Mouse (Mus musculus): ENCODE results near the gene Gm13057. TPM values are rescaled to one million over a fixed set of nuclear protein-coding genes. Genes with fewer than 3 reads are reported as not detected.
"Not testable (repeated sequence)": the region's sequence is repeated elsewhere in the genome, so short reads cannot be mapped to it uniquely, and the experiment has no call there.

Gm13057 gene
- total RNA-seq (2014; fragmentation: Nextera tagmentation) (not detected in 2 replicates), total RNA-seq (2017) (not detected in 2 replicates), polyA plus RNA-seq (2012) (not detected in 2 replicates)

DNA sequence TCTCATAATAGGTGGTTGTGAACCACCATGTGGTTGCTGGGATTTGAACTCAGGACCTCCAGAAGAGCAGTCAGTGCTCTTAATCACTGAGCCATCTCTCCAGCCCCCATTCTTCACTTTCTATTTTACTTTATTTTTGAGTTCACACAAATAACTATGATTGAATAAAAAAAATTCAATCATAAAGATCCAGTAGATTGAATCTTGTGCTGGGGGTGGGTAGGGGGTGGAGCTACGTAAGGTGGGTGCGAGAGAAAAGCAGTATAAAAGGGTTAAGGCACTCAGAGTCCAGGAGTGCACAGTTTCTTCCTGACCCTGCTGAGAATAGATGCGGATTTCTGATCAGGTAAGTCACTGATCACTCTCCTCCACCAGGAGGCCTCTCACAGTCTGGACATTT is at the start of gene Gm13057, which contains the start of gene BC080695:
Gene Gm13057, plus strand, starts transcription at position 310 of the 400 bp plus-strand sequence.
Gene BC080695, plus strand, starts transcription at position 301 of the 400 bp plus-strand sequence.
- not testable (repeated sequence) for H3K9me3 ChIP-seq (replicated peaks); H3K27me3 ChIP-seq (ENCODE audit: insufficient read depth, low read length); H3K36me3 ChIP-seq (replicated peaks); H3K4me3 ChIP-seq (ENCODE audit: low read depth, low read length); DNase-seq (ENCODE audit: low spot score); ATAC-seq (ENCODE audit: extremely low read depth, insufficient number of reproducible peaks, low FRiP score, poor library complexity, severe bottlenecking); H3K4me1 ChIP-seq (ENCODE audit: insufficient read depth, low read depth, low read length)

DNA sequence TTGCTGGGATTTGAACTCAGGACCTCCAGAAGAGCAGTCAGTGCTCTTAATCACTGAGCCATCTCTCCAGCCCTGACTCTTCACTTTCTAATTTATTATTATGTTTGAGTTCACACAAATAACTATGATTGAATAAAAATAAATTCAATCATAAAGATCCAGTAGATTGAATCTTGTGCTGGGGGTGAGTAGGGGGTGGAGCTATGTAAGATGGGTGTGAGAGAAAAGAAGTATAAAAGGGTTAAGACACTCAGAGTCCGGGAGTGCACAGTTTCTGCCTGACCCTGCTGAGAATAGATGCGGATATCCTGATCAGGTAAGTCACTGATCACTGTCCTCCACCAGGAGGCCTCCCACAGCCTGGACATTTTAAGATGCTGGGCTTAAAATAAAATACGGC is 40.5 kb upstream of the Gm13057 start, which contains the start of gene Gm13043:
Gene Gm13043, plus strand, starts transcription at position 301 of the 400 bp plus-strand sequence.
- H3K4me3 ChIP-seq (ENCODE audit: low read depth, low read length) = no peak within 1 kb of the TSS
- TF ChIP-seq GATA1 (IDR thresholded peaks at IDR 0.05; ENCODE audit: borderline replicate concordance, low read length) (no peak), TAL1 (conservative IDR thresholded peaks at IDR 0.05; ENCODE audit: low read depth, low read length) (no peak), CTCF (IDR thresholded peaks at IDR 0.05; ENCODE audit: low read depth, low read length) (no peak), GATA2 (IDR thresholded peaks at IDR 0.05; ENCODE audit: borderline replicate concordance, low read depth, low read length) (no peak), POLR2AphosphoS5 (IDR thresholded peaks at IDR 0.05; ENCODE audit: insufficient replicate concordance, low read depth, low read length) (no peak)
- H3K27me3 ChIP-seq (ENCODE audit: insufficient read depth, low read length) = no peaks in the 10 kb centered on the region
- DNase-seq (ENCODE audit: low spot score) (no peak), ATAC-seq (ENCODE audit: extremely low read depth, insufficient number of reproducible peaks, low FRiP score, poor library complexity, severe bottlenecking) (no peak)
- no peaks in the 10 kb centered on the region for H3K4me1 ChIP-seq (ENCODE audit: insufficient read depth, low read depth, low read length)
- H3K36me3 ChIP-seq (replicated peaks) = no peaks in the 10 kb centered on the region
- no peaks in the 10 kb centered on the region for H3K9me3 ChIP-seq (replicated peaks)

DNA sequence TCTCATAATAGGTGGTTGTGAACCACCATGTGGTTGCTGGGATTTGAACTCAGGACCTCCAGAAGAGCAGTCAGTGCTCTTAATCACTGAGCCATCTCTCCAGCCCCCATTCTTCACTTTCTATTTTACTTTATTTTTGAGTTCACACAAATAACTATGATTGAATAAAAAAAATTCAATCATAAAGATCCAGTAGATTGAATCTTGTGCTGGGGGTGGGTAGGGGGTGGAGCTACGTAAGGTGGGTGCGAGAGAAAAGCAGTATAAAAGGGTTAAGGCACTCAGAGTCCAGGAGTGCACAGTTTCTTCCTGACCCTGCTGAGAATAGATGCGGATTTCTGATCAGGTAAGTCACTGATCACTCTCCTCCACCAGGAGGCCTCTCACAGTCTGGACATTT is 15.9 kb upstream of the Gm13057 start, which contains the start of gene Gm13040:
Gene Gm13040, plus strand, starts transcription at position 301 of the 400 bp plus-strand sequence.
- not testable (repeated sequence) for H3K36me3 ChIP-seq (replicated peaks); H3K27me3 ChIP-seq (ENCODE audit: insufficient read depth, low read length); ATAC-seq (ENCODE audit: extremely low read depth, insufficient number of reproducible peaks, low FRiP score, poor library complexity, severe bottlenecking); DNase-seq (ENCODE audit: low spot score); H3K4me1 ChIP-seq (ENCODE audit: insufficient read depth, low read depth, low read length); H3K9me3 ChIP-seq (replicated peaks); H3K4me3 ChIP-seq (ENCODE audit: low read depth, low read length)

Other genes starting within 250 kb of the Gm13057 start
- not detected in 2 replicates for gene Lrrc38, start 202.0 kb upstream of the Gm13057 start, total RNA-seq (2014; fragmentation: Nextera tagmentation)
- not detected in 2 replicates for gene Lrrc38, start 202.0 kb upstream of the Gm13057 start, total RNA-seq (2017)
- not detected in 2 replicates for gene Lrrc38, start 202.0 kb upstream of the Gm13057 start, polyA plus RNA-seq (2012)
- gene Pramel1, start 157.3 kb upstream of the Gm13057 start, total RNA-seq (2014; fragmentation: Nextera tagmentation) = not detected in 2 replicates
- 0.06 TPM in 1 of 2 replicates, not detected in the other for gene Pramel1, start 157.3 kb upstream of the Gm13057 start, total RNA-seq (2017)
- not detected in 2 replicates for gene Pramel1, start 157.3 kb upstream of the Gm13057 start, polyA plus RNA-seq (2012)
- gene Pramef8, start 139.3 kb upstream of the Gm13057 start, total RNA-seq (2014; fragmentation: Nextera tagmentation) = 24.6 and 28.7 TPM in 2 replicates
- 32.2 and 37.9 TPM in 2 replicates for gene Pramef8, start 139.3 kb upstream of the Gm13057 start, total RNA-seq (2017)
- 0.88 and 1.2 TPM in 2 replicates for gene Pramef8, start 139.3 kb upstream of the Gm13057 start, polyA plus RNA-seq (2012)
- gene Oog4, start 101.4 kb upstream of the Gm13057 start, total RNA-seq (2014; fragmentation: Nextera tagmentation) = not detected in 2 replicates
- gene Oog4, start 101.4 kb upstream of the Gm13057 start, total RNA-seq (2017) = 0.05 TPM in 1 of 2 replicates, not detected in the other
- not detected in 2 replicates for gene Oog4, start 101.4 kb upstream of the Gm13057 start, polyA plus RNA-seq (2012)
- not detected in 2 replicates for gene Gm13043, start 40.4 kb upstream of the Gm13057 start, total RNA-seq (2014; fragmentation: Nextera tagmentation)
- gene Gm13043, start 40.4 kb upstream of the Gm13057 start, total RNA-seq (2017) = not detected in 2 replicates
- gene Gm13043, start 40.4 kb upstream of the Gm13057 start, polyA plus RNA-seq (2012) = not detected in 2 replicates
- gene Gm13040, start 15.8 kb upstream of the Gm13057 start, total RNA-seq (2014; fragmentation: Nextera tagmentation) = not detected in 2 replicates
- 0.12 TPM in 1 of 2 replicates, not detected in the other for gene Gm13040, start 15.8 kb upstream of the Gm13057 start, total RNA-seq (2017)
- not detected in 2 replicates for gene Gm13040, start 15.8 kb upstream of the Gm13057 start, polyA plus RNA-seq (2012)
- gene BC080695, start within 50 bp of the Gm13057 start, total RNA-seq (2014; fragmentation: Nextera tagmentation) = not detected in 2 replicates
- gene BC080695, start within 50 bp of the Gm13057 start, total RNA-seq (2017) = not detected in 2 replicates
- not detected in 2 replicates for gene BC080695, start within 50 bp of the Gm13057 start, polyA plus RNA-seq (2012)
- not detected in 2 replicates for gene Gm13083, start 63.3 kb downstream of the Gm13057 start, total RNA-seq (2014; fragmentation: Nextera tagmentation)
- gene Gm13083, start 63.3 kb downstream of the Gm13057 start, total RNA-seq (2017) = 0.11 and 0.12 TPM in 2 replicates
- gene Gm13083, start 63.3 kb downstream of the Gm13057 start, polyA plus RNA-seq (2012) = not detected in 2 replicates
- gene Gm13088, start 105.5 kb downstream of the Gm13057 start, total RNA-seq (2014; fragmentation: Nextera tagmentation) = not detected in 2 replicates
- gene Gm13088, start 105.5 kb downstream of the Gm13057 start, total RNA-seq (2017) = 0.16 TPM in 1 of 2 replicates, not detected in the other
- not detected in 2 replicates for gene Gm13088, start 105.5 kb downstream of the Gm13057 start, polyA plus RNA-seq (2012)
- gene Gm13089, start 151.0 kb downstream of the Gm13057 start, total RNA-seq (2014; fragmentation: Nextera tagmentation) = not detected in 2 replicates
- 0.06 TPM in 1 of 2 replicates, not detected in the other for gene Gm13089, start 151.0 kb downstream of the Gm13057 start, total RNA-seq (2017)
- not detected in 2 replicates for gene Gm13089, start 151.0 kb downstream of the Gm13057 start, polyA plus RNA-seq (2012)
- gene Gm13078, start 167.7 kb downstream of the Gm13057 start, total RNA-seq (2014; fragmentation: Nextera tagmentation) = not detected in 2 replicates
- not detected in 2 replicates for gene Gm13078, start 167.7 kb downstream of the Gm13057 start, total RNA-seq (2017)
- not detected in 2 replicates for gene Gm13078, start 167.7 kb downstream of the Gm13057 start, polyA plus RNA-seq (2012)
- gene Gm13023, start 237.6 kb downstream of the Gm13057 start, total RNA-seq (2014; fragmentation: Nextera tagmentation) = not detected in 2 replicates
- 0.22 TPM in 1 of 2 replicates, not detected in the other for gene Gm13023, start 237.6 kb downstream of the Gm13057 start, total RNA-seq (2017)
- not detected in 2 replicates for gene Gm13023, start 237.6 kb downstream of the Gm13057 start, polyA plus RNA-seq (2012)